In genomic region chr14:120276343-120277080, GRCm38 (mm10) we compare ENCODE assay signal across 8 mouse cellular contexts. TPM values are rescaled to one million over a fixed set of nuclear protein-coding genes. Genes with fewer than 3 reads are reported as not detected.
A peak's percentile ranks its signal among the peaks of the same experiment; 100 is the strongest.
DNase-seq lines count a peak whose midpoint lies in the region; ATAC-seq and TF ChIP-seq lines count a peak whose summit lies in the region.

No protein-coding gene starts in this region.

- H3K4me3 ChIP-seq in MEL (ENCODE audit: control insufficient read depth in 1 of 2, insufficient read depth in 1 of 2, low read depth in 2 of 2, low read length in 2 of 2) = peak overlapping the region; percentile 62 to 73
- H3K4me3 ChIP-seq in heart, embryonic 14.5 days (ENCODE audit: control insufficient read depth in 1 of 2, insufficient read depth in 1 of 2, low read depth in 1 of 2, low read length in 2 of 2) = peak overlapping the region; percentile 61 to 70
- H3K4me3 ChIP-seq in liver, embryonic 16.5 days (ENCODE audit: low read depth, low read length) = peak overlapping the region; percentile 76
- peak overlapping the region; percentile 83 for H3K4me3 ChIP-seq in stomach, embryonic 16.5 days (replicated peaks; ENCODE audit: low read length)

- H3K27ac ChIP-seq in MEL (ENCODE audit: control insufficient read depth, low read depth, low read length) = peak overlapping the region; percentile 80
- H3K27ac ChIP-seq in heart, embryonic 14.5 days (replicated peaks in 1 of 2; ENCODE audit: control insufficient read depth in 1 of 2, insufficient read depth in 1 of 2, low read depth in 2 of 2, low read length in 2 of 2) = peak overlapping the region; percentile 94 to 95
- peak overlapping the region; percentile 76 for H3K27ac ChIP-seq in liver, embryonic 16.5 days (ENCODE audit: low read length)
- H3K27ac ChIP-seq in stomach, embryonic 16.5 days (ENCODE audit: low read length) = peak overlapping the region; percentile 98

- H3K9me3 ChIP-seq in MEL (replicated peaks; ENCODE audit: insufficient read depth, low read length) = no peaks in the 10 kb centered on the region
- no peaks in the 10 kb centered on the region for H3K9me3 ChIP-seq in heart, embryonic 14.5 days (ENCODE audit: control insufficient read depth, low read length)
- no peaks in the 10 kb centered on the region for H3K9me3 ChIP-seq in liver, embryonic 16.5 days (replicated peaks; ENCODE audit: control insufficient read depth, low read length)
- H3K9me3 ChIP-seq in stomach, embryonic 16.5 days (replicated peaks; ENCODE audit: control insufficient read depth, low read length) = no peaks in the 10 kb centered on the region

- TF ChIP-seq RAD21 in MEL (IDR thresholded peaks at IDR 0.05; ENCODE audit: low read depth, low read length) = no peak

- peak; percentile 44 for DNase-seq in kidney, adult 18-20 months
- DNase-seq in kidney, postnatal 25 days = no peak
- peak; percentile 60 for DNase-seq in MEL (ENCODE audit: low read depth, low spot score)
- DNase-seq in cerebellum, adult 11 months = no peak
- no peak for DNase-seq in urinary bladder, adult 2 months (ENCODE audit: low spot score)

- peaks cover 10 to 17% of the 10 kb centered on the region in 2 experiments for H3K4me1 ChIP-seq in MEL (ENCODE audit: control insufficient read depth in 1 of 2, insufficient read depth in 2 of 2, low read length in 2 of 2)
- H3K4me1 ChIP-seq in heart, embryonic 14.5 days (ENCODE audit: control insufficient read depth in 2 of 2, insufficient read depth in 2 of 2, low read length in 2 of 2) = peaks cover 19 to 43% of the 10 kb centered on the region in 2 experiments
- H3K4me1 ChIP-seq in liver, embryonic 16.5 days (ENCODE audit: control insufficient read depth, low read depth, low read length) = peaks cover 40% of the 10 kb centered on the region
- peaks cover 42% of the 10 kb centered on the region for H3K4me1 ChIP-seq in stomach, embryonic 16.5 days (ENCODE audit: control insufficient read depth, insufficient read depth, low read length)

- H3K79me2 ChIP-seq in MEL (ENCODE audit: control insufficient read depth, insufficient read depth, low read length, poor library complexity) = peaks cover 16% of the 10 kb centered on the region

- WGBS in heart, embryonic 14.5 days = 4% methylated on average over 10 of the region's 10 CpGs
- 2% methylated on average over 10 of the region's 10 CpGs for WGBS in liver, embryonic 16.5 days (ENCODE audit: insufficient replicate concordance)
- WGBS in stomach, embryonic 16.5 days = 0% methylated on average over 10 of the region's 10 CpGs

- no peak for TF ChIP-seq EP300 in MEL (IDR thresholded peaks at IDR 0.05; ENCODE audit: low read depth in 1 of 2, low read length in 2 of 2)

- no peak for TF ChIP-seq POLR2A in MEL (IDR thresholded peaks at IDR 0.05; ENCODE audit: control insufficient read depth in 1 of 2, insufficient read depth in 1 of 2, low read depth in 1 of 2, low read length in 2 of 2, poor library complexity in 1 of 2)

- H3K4me2 ChIP-seq in heart, embryonic 14.5 days (ENCODE audit: low read length) = peak overlapping the region; percentile 86
- H3K4me2 ChIP-seq in liver, embryonic 16.5 days (ENCODE audit: low read depth, low read length) = peak overlapping the region; percentile 88
- H3K4me2 ChIP-seq in stomach, embryonic 16.5 days (ENCODE audit: low read depth, low read length) = peak overlapping the region; percentile 99

- no peak for TF ChIP-seq CTCF in MEL (IDR thresholded peaks at IDR 0.05 in 2 of 3, conservative IDR thresholded peaks at IDR 0.05 in 1 of 3; ENCODE audit: control insufficient read depth in 1 of 3, insufficient read depth in 1 of 3, low read depth in 2 of 3, low read length in 3 of 3, poor library complexity in 1 of 3, severe bottlenecking in 1 of 3)

- peaks cover 0 to 13% of the 10 kb centered on the region in 2 experiments; a peak in 2 of 4 replicates for H3K36me3 ChIP-seq in MEL (ENCODE audit: control insufficient read depth in 1 of 2, insufficient read depth in 2 of 2, low read length in 2 of 2)
- no peaks in the 10 kb centered on the region; the same call in 1 of the 2 replicates for H3K36me3 ChIP-seq in heart, embryonic 14.5 days (ENCODE audit: control insufficient read depth, insufficient read depth, low read length)
- H3K36me3 ChIP-seq in liver, embryonic 16.5 days (ENCODE audit: control insufficient read depth, insufficient read depth) = no peaks in the 10 kb centered on the region
- H3K36me3 ChIP-seq in stomach, embryonic 16.5 days (ENCODE audit: control insufficient read depth, insufficient read depth, low read length) = no peaks in the 10 kb centered on the region

- peak overlapping the region; percentile 69 for H3K9ac ChIP-seq in MEL (ENCODE audit: control insufficient read depth, low read depth, low read length, poor library complexity, severe bottlenecking)
- H3K9ac ChIP-seq in heart, embryonic 14.5 days (ENCODE audit: low read length) = peak overlapping the region; percentile 79
- H3K9ac ChIP-seq in liver, embryonic 16.5 days (ENCODE audit: low read depth, low read length) = peak overlapping the region; percentile 57
- H3K9ac ChIP-seq in stomach, embryonic 16.5 days (ENCODE audit: low read length) = peak overlapping the region; percentile 89

- H3K27me3 ChIP-seq in MEL (ENCODE audit: control insufficient read depth in 1 of 2, insufficient read depth in 2 of 2, low read length in 2 of 2) = no peaks in the 10 kb centered on the region
- H3K27me3 ChIP-seq in heart, embryonic 14.5 days (ENCODE audit: control insufficient read depth, insufficient read depth, low read length) = no peaks in the 10 kb centered on the region
- H3K27me3 ChIP-seq in liver, embryonic 16.5 days (ENCODE audit: control insufficient read depth, insufficient read depth, low read depth, low read length) = no peaks in the 10 kb centered on the region
- H3K27me3 ChIP-seq in stomach, embryonic 16.5 days (ENCODE audit: control insufficient read depth, insufficient read depth, low read length) = no peaks in the 10 kb centered on the region

- no peak for ATAC-seq in heart, embryonic 14.5 days (ENCODE audit: insufficient number of reproducible peaks, insufficient read depth, low FRiP score, low read depth)
- ATAC-seq in liver, embryonic 16.5 days (ENCODE audit: low read depth) = no peak
- no peak for ATAC-seq in stomach, embryonic 16.5 days (ENCODE audit: insufficient read depth, low FRiP score)

TF ChIP-seq in MEL, 35 proteins besides CTCF, POLR2A, EP300 and RAD21:
- TF ChIP-seq MEF2A (IDR thresholded peaks at IDR 0.05; ENCODE audit: extremely low read depth, insufficient replicate concordance, low read depth, low read length, poor library complexity, severe bottlenecking) = no peak
- TF ChIP-seq UBTF (IDR thresholded peaks at IDR 0.05; ENCODE audit: borderline replicate concordance, insufficient read depth, low read depth, low read length) = no peak
- no peak for TF ChIP-seq ZMIZ1 (IDR thresholded peaks at IDR 0.05; ENCODE audit: low read depth, low read length)
- no peak for TF ChIP-seq MAX (IDR thresholded peaks at IDR 0.05; ENCODE audit: low read length)
- TF ChIP-seq SIN3A (IDR thresholded peaks at IDR 0.05; ENCODE audit: low read length) = 0 out of 2 replicates have a peak, but pooled peaks have one; percentile 43
- TF ChIP-seq MYB (IDR thresholded peaks at IDR 0.05; ENCODE audit: low read depth, low read length) = no peak
- no peak for TF ChIP-seq BHLHE40 (IDR thresholded peaks at IDR 0.05; ENCODE audit: borderline replicate concordance, low read depth, low read length)
- no peak for TF ChIP-seq JUND (IDR thresholded peaks at IDR 0.05; ENCODE audit: low read depth, low read length)
- no peak for TF ChIP-seq POLR2AphosphoS2 (IDR thresholded peaks at IDR 0.05; ENCODE audit: low read length)
- no peak for TF ChIP-seq TCF12 (IDR thresholded peaks at IDR 0.05; ENCODE audit: low read depth, low read length)
- TF ChIP-seq GATA1 (IDR thresholded peaks at IDR 0.05; ENCODE audit: low read depth, low read length) = 0 out of 2 replicates have a peak, but pooled peaks have one; percentile 41
- peak; percentile 6; the same call in 1 of the 2 replicates for TF ChIP-seq ETS1 (IDR thresholded peaks at IDR 0.05; ENCODE audit: low read depth, low read length)
- 0 out of 2 replicates have a peak, but pooled peaks have one; percentile 9 for TF ChIP-seq MXI1 (IDR thresholded peaks at IDR 0.05; ENCODE audit: low read depth, low read length)
- TF ChIP-seq MAFK (IDR thresholded peaks at IDR 0.05; ENCODE audit: borderline replicate concordance, low read depth, low read length) = no peak
- TF ChIP-seq SMC3 (IDR thresholded peaks at IDR 0.05; ENCODE audit: low read depth, low read length) = no peak
- TF ChIP-seq ELF1 (IDR thresholded peaks at IDR 0.05; ENCODE audit: low read depth, low read length) = no peak

RNA-seq across cellular contexts. Expression of gene Mbnl2, which starts 1.0 kb away (rescaled TPM):
- total RNA-seq in MEL (2012; rRNA removed) = 5.6 and 6.5 TPM in 2 replicates
- 1 to 10 TPM in 1 of 2 experiments, not detected in 1; 8.6 TPM for polyA plus RNA-seq in MEL (2012; ENCODE audit: insufficient read depth in 1 of 2, insufficient read length in 2 of 2, low read depth in 1 of 2, low replicate concordance in 2 of 2, missing spikeins in 1 of 2)
- polyA plus RNA-seq in heart, embryonic 14.5 days (2014; fragmentation: Nextera tagmentation; extraction: Ambion mirVana) = 129 and 130 TPM in 2 replicates
- 15.9 and 19.3 TPM in 2 replicates for polyA plus RNA-seq in liver, embryonic 16.5 days (2015; fragmentation: Nextera tagmentation; extraction: Ambion mirVana)
- 131 and 136 TPM in 2 replicates for polyA plus RNA-seq in stomach, embryonic 16.5 days (2015; fragmentation: Nextera tagmentation; extraction: Ambion mirVana)
- polyA plus RNA-seq in urinary bladder, adult 2 months (2012; rRNA removed) = 161 and 178 TPM in 2 replicates

Comparison
In these comparisons a context has a peak if more than half of its experiments do, and no peak if none do; other contexts are left out.
1. DNase-seq: peak in kidney, adult 18-20 months (single experiment) and MEL (single experiment); none in kidney, postnatal 25 days (0 of 2), cerebellum, adult 11 months (single experiment) and urinary bladder, adult 2 months (single experiment).
2. Peak in every context shown above with its lines, with median percentiles within 50 percentile points of each other: H3K27ac ChIP-seq, H3K4me3 ChIP-seq, H3K9ac ChIP-seq and H3K4me2 ChIP-seq.